Mouse (Mus musculus) liver, adult 2 months (tissue): ENCODE results near the gene Rgn.

ENCODE experiments used
- CTCF ChIP-seq: fragments of 200-500 bp; IDR thresholded peaks from 2 replicates; pipeline ENCODE4 v1.5.1; 2011; ENCODE audit warnings: low read depth, low read length, control low read depth
- POLR2A ChIP-seq: fragments of 200-500 bp; IDR thresholded peaks from 2 replicates; pipeline ENCODE4 v1.6.1; 2011; ENCODE audit warnings: low read length, control low read depth; ENCODE audit not compliant: insufficient read depth; ENCODE audit errors: extremely low read depth

DNA sequence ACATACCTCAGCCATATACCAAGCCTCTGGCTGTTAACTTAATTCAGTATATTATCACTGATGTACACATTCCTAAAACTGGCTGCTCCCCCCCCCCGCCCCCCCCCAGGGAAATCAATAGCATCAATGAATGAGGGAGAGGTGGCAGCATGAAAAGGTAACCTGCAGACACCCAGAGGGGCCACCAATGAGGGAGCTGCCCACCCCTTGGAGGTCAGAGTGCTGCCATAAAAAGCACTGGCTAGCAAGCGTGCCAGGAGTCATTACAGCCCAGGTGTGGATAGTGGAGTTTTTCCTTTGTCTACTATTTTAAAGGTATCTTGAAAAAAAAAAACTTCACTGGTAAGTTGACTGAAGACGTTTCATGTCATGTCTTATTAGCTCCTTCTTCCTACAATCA lies at the start of gene Rgn:
- TF ChIP-seq CTCF = no peak
- TF ChIP-seq POLR2A = no peak
